Mouse (Mus musculus) G1E (cell line): ENCODE results near the gene Slc9a9. TPM values are rescaled to one million over a fixed set of nuclear protein-coding genes. Genes with fewer than 3 reads are reported as not detected.

Experiments used
- ATAC-seq: 2 replicates; pipeline ENCODE4 v1.8.0; 2016; ENCODE audit warnings: mild to moderate bottlenecking; ENCODE audit not compliant: insufficient number of reproducible peaks, poor library complexity, low FRiP score, severe bottlenecking; ENCODE audit errors: extremely low read depth
- DNase-seq: peaks from one replicate; pipeline ENCODE4 v3.0.0; 2012; ENCODE audit warnings: low spot score
- H3K27me3 ChIP-seq: 2 replicates; pipeline ENCODE4 v1.6.1; 2012; ENCODE audit warnings: mild to moderate bottlenecking, low read length, inconsistent platforms; ENCODE audit not compliant: insufficient read depth
- H3K36me3 ChIP-seq: replicated peaks from 2 replicates; pipeline ENCODE3; 2012; ENCODE audit warnings: mild to moderate bottlenecking, inconsistent platforms
- H3K4me1 ChIP-seq: 2 replicates; pipeline ENCODE4 v1.6.1; 2012; ENCODE audit warnings: low read depth, low read length, inconsistent platforms, mixed read lengths; ENCODE audit not compliant: insufficient read depth
- H3K4me3 ChIP-seq: 2 replicates; pipeline ENCODE4 v1.5.1; 2012; ENCODE audit warnings: low read depth, mild to moderate bottlenecking, inconsistent platforms, low read length, moderate library complexity, mixed read lengths
- H3K9me3 ChIP-seq: replicated peaks from 2 replicates; pipeline ENCODE4 v1.6.1; 2012; ENCODE audit warnings: inconsistent platforms
- CTCF ChIP-seq: IDR thresholded peaks from 2 replicates; pipeline ENCODE4 v1.5.1; 2012; ENCODE audit warnings: low read depth, low read length, inconsistent platforms, mixed read lengths
- GATA1 ChIP-seq: IDR thresholded peaks from 2 replicates; pipeline ENCODE4 v1.6.1; 2012; ENCODE audit warnings: borderline replicate concordance, low read length, inconsistent platforms, mixed read lengths
- GATA2 ChIP-seq: IDR thresholded peaks from 2 replicates; pipeline ENCODE4 v1.6.1; 2012; ENCODE audit warnings: low read depth, low read length, inconsistent platforms, borderline replicate concordance
- POLR2AphosphoS5 ChIP-seq: IDR thresholded peaks from 2 replicates; pipeline ENCODE4 v1.6.1; 2012; ENCODE audit warnings: low read depth, low read length, inconsistent platforms; ENCODE audit not compliant: insufficient replicate concordance
- TAL1 ChIP-seq: conservative IDR thresholded peaks from 2 replicates; pipeline ENCODE4 v1.6.1; 2012; ENCODE audit warnings: low read depth, low read length, inconsistent platforms, mixed read lengths
- polyA plus RNA-seq: library from polyadenylated mRNA; stranded (reverse); fragments of >175 nt; gene quantifications from 2 replicates; pipeline ENCODE4 v1.2.3, GENCODE M21; 2012
- total RNA-seq, 2 experiments: library from RNA; stranded (forward) in 1 of 2; stranded (reverse) in 1 of 2; fragments of 200-1000 nt in 1 of 2; fragments of >200 nt in 1 of 2; fragmentation: Nextera tagmentation in 1 of 2; gene quantifications; 2 replicates each; pipeline ENCODE4 v1.2.3; 2014 to 2017

Gene Slc9a9
- total and polyA plus RNA-seq, 3 experiments: 0.11 TPM; not detected in 2

- Histone ChIP-seq H3K27me3 (no peaks in the 10 kb centered on the region), H3K9me3 (peaks cover 47% of the 10 kb centered on the region), H3K36me3 (no peaks in the 10 kb centered on the region), H3K4me1 (no peaks in the 10 kb centered on the region), H3K4me3 (no peak overlapping the region)
- ATAC-seq: no peak
- DNase-seq: no peak
- TF ChIP-seq GATA1 (no peak), GATA2 (no peak), POLR2AphosphoS5 (no peak), CTCF (no peak), TAL1 (no peak)
Observed at GRCm38 (mm10) chr9:95262851-95263250, 593.1 kb downstream of the Slc9a9 start.

DNA sequence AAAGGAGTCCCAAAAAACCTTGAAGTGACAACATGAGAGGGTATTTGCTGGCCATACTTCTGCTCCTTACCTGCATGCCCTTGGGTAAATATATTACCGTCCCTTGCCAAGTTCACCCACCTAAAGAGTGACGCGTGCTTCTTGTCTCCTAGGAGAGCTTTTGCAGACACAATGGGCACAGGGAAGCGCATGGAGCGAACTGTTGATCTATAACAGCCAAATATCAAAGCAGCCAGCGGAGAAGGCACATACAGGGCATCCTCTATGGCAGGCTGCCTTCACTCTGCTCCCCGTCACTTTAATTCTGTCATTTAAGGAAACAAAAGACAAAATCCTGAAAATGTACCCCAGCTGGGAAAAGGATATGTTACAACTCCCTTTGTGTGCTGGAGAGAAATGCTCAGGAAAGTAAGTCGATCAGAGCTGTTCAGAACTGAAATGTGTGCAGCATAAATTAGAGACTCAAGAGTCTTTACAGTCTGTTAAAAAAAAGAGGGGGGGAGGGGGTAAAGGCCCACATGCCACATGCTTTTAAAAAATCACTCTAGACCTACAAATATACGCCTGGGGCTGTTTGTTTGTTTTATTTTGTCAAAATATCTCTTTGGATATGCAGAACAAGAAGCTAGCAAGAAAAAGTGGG lies 594.3 kb downstream of the Slc9a9 start:
- no peak for TF ChIP-seq GATA2
- no peak for TF ChIP-seq CTCF
- no peak for TF ChIP-seq POLR2AphosphoS5
- TF ChIP-seq TAL1: no peak
- no peak for TF ChIP-seq GATA1
- H3K36me3 ChIP-seq: no peaks in the 10 kb centered on the region
- peaks cover 40% of the 10 kb centered on the region for H3K9me3 ChIP-seq
- no peak overlapping the region for H3K4me3 ChIP-seq
- DNase-seq: no peak
- no peak for ATAC-seq
- H3K27me3 ChIP-seq: no peaks in the 10 kb centered on the region
- H3K4me1 ChIP-seq: no peaks in the 10 kb centered on the region

DNA sequence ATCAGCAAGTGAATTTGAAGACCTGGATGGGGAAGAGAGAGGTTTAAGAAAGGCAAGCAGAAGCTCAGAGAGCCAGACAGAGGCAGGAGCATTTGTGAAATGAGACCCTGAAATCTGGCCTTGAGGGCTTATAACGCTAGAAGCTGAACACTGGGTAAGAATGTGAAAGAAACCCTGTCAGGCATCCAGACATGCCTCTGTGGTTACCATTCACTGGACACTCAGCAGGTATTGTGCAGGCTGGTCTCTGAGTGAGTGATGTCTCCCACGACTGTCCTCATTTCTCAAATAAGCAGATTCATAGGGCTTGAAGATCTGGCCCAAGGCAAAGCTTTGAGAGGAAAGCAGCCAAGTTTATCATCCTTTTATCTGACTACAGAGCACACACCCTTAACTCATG lies 596.5 kb downstream of the Slc9a9 start:
- H3K27me3 ChIP-seq: no peaks in the 10 kb centered on the region
- H3K36me3 ChIP-seq: no peaks in the 10 kb centered on the region
- TF ChIP-seq GATA1: no peak
- no peak for TF ChIP-seq POLR2AphosphoS5
- no peak for TF ChIP-seq CTCF
- TF ChIP-seq GATA2: no peak
- no peak for TF ChIP-seq TAL1
- DNase-seq: no peak
- ATAC-seq: no peak
- H3K4me3 ChIP-seq: no peak overlapping the region
- no peaks in the 10 kb centered on the region for H3K4me1 ChIP-seq
- peaks cover 40% of the 10 kb centered on the region for H3K9me3 ChIP-seq

- no peaks in the 10 kb centered on the region for H3K4me1 ChIP-seq
- H3K9me3 ChIP-seq: peaks cover 35% of the 10 kb centered on the region
- ATAC-seq: no peak
- H3K27me3 ChIP-seq: no peaks in the 10 kb centered on the region
- H3K36me3 ChIP-seq: no peaks in the 10 kb centered on the region
- DNase-seq: no peak
- no peak overlapping the region for H3K4me3 ChIP-seq
- TF ChIP-seq GATA2 (no peak), POLR2AphosphoS5 (no peak), TAL1 (no peak), CTCF (no peak), GATA1 (no peak)
Observed at GRCm38 (mm10) chr9:95266924-95267323, 597.2 kb downstream of the Slc9a9 start.

DNA sequence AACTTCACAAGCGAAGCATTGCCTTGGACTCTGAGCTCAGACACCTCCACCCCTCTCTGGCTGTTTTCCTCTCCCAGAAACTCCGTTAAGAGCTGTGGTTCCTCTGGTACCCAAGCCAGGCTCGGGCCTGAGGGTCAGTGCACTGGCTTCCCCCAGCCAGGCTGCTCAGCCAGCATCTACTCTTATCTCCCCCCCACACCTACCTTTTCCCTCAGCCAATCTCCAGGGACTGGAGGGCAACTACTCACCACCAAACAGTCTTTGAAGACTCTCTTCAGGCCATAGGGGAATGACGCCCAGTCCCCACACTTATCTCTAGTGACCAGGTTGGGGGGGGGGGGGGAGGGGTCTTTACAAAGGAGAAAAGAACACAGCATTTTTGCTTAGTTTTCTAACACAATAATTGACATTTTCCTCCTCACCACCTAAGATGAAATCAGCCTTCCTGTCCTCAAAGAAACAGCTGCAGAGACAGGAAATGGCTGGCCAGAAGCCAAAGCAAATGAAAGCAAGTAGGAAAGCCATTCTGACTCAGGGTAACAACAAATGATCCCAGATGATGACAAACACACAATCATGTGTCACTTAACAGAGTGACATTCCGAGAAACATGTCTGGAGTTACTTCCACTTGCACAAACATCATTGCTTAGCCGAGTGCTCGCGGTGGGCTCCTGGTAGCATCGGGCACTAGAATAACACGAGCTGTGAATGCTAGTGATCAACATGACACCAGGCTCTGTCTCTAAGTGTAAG lies 610.1 kb downstream of the Slc9a9 start:
- peaks cover 37% of the 10 kb centered on the region for H3K9me3 ChIP-seq
- no peaks in the 10 kb centered on the region for H3K36me3 ChIP-seq
- ATAC-seq (no peak), DNase-seq (no peak)
- H3K27me3 ChIP-seq: no peaks in the 10 kb centered on the region
- H3K4me3 ChIP-seq: no peak overlapping the region
- no peak for TF ChIP-seq POLR2AphosphoS5
- TF ChIP-seq CTCF: no peak
- no peak for TF ChIP-seq GATA2
- TF ChIP-seq TAL1: no peak
- TF ChIP-seq GATA1: no peak
- H3K4me1 ChIP-seq: no peaks in the 10 kb centered on the region

Other genes starting within 250 kb of the Slc9a9 start
- 14.4 and 18.9 TPM in 2 replicates for gene 1190002N15Rik, start 131.8 kb upstream of the Slc9a9 start, total RNA-seq (2014; fragmentation: Nextera tagmentation)
- 26.6 and 27.8 TPM in 2 replicates for gene 1190002N15Rik, start 131.8 kb upstream of the Slc9a9 start, total RNA-seq (2017)
- 2.9 and 4.0 TPM in 2 replicates for gene 1190002N15Rik, start 131.8 kb upstream of the Slc9a9 start, polyA plus RNA-seq